Mouse (Mus musculus): ENCODE data around the gene Kera.

- no peak for TF ChIP-seq POLR2A (IDR thresholded peaks at IDR 0.05; ENCODE audit: control insufficient read depth, extremely low read depth, insufficient read depth, low read length, poor library complexity)
- no peak for TF ChIP-seq CTCF (IDR thresholded peaks at IDR 0.05; ENCODE audit: borderline replicate concordance, control insufficient read depth, extremely low read depth, insufficient read depth, low read length, poor library complexity)
Measured at GRCm38 (mm10) chr10:97584176-97584575, 22.5 kb upstream of the Kera start.

All from thymus, adult 2 months (tissue).